Mouse (Mus musculus) liver, adult 2 months (tissue): ENCODE measurements at regions not wholly inside any gene's neighbourhood (a gene's known extent, or its start where the extent isn't known, plus 50 kb on each side); places are given as distances from the start of the nearest gene placed in this dataset.

ENCODE experiments used
- CTCF ChIP-seq: fragments of 200-500 bp; IDR thresholded peaks from 2 replicates; pipeline ENCODE4 v1.5.1; 2011; ENCODE audit warnings: low read depth, low read length, control low read depth
- POLR2A ChIP-seq: fragments of 200-500 bp; IDR thresholded peaks from 2 replicates; pipeline ENCODE4 v1.6.1; 2011; ENCODE audit warnings: low read length, control low read depth; ENCODE audit not compliant: insufficient read depth; ENCODE audit errors: extremely low read depth

DNA sequence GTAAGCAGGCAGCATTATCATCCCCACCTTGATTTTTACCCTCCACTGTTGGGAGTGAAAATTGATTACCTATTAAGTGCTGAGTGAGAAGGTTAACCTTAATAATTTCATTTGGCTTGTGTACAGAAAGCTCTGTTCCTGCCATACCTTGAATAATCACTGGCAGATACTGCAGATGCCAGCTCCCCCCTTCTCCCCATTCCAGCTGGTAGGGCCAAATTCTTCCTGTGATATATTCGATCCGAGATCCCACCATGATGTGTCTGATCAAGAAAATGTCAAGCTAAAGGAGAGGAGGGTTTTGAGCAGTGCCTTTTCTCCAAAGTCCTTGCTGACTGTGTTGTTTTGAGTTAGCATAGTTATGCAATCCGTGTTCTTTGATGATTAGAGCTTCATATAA is 280.6 kb downstream of the Galc start:
- no peak for TF ChIP-seq CTCF
- TF ChIP-seq POLR2A: no peak
